Mouse (Mus musculus) liver, embryonic 11.5 days (tissue): Measurements from ENCODE around the gene Coq4. TPM values are rescaled to one million over a fixed set of nuclear protein-coding genes. Genes with fewer than 3 reads are reported as not detected.

ENCODE experiments used
- ATAC-seq: fragments of 200-750 bp; cut with Nextera tagmentation; replicated peaks from 2 replicates; pipeline ENCODE4 v1.8.0; 2017; ENCODE audit warnings: moderate number of reproducible peaks, mild to moderate bottlenecking, moderate TSS enrichment, moderate library complexity; ENCODE audit not compliant: low FRiP score
- DNase-seq: peaks from one replicate; pipeline ENCODE4 v3.0.0-alpha.2; 2017; ENCODE audit warnings: low spot score
- H3K27ac ChIP-seq: fragments of 300-500 bp; sonication (generic); 2 replicates; pipeline ENCODE4 v1.5.1; 2014; ENCODE audit warnings: mild to moderate bottlenecking, low read depth, low read length, control low read depth
- H3K27me3 ChIP-seq: fragments of 300-500 bp; sonication (generic); replicated peaks from 2 replicates; pipeline ENCODE4 v1.6.1; 2014; ENCODE audit warnings: low read length, mixed read lengths; ENCODE audit not compliant: control insufficient read depth, insufficient read depth
- H3K36me3 ChIP-seq: fragments of 300-500 bp; sonication (generic); 2 replicates; pipeline ENCODE4 v1.6.1; 2014; ENCODE audit warnings: mild to moderate bottlenecking, low read length, moderate library complexity, mixed read lengths; ENCODE audit not compliant: control insufficient read depth, insufficient read depth
- H3K4me1 ChIP-seq: fragments of 300-500 bp; sonication (generic); replicated peaks from 2 replicates; pipeline ENCODE4 v1.6.1; 2014; ENCODE audit warnings: low read length, mixed read lengths; ENCODE audit not compliant: control insufficient read depth, insufficient read depth
- H3K4me2 ChIP-seq: fragments of 300-500 bp; sonication (generic); 2 replicates; pipeline ENCODE4 v1.6.1; 2014; ENCODE audit warnings: mild to moderate bottlenecking, control low read depth, moderate library complexity
- H3K4me3 ChIP-seq: fragments of 300-500 bp; sonication (generic); 2 replicates; pipeline ENCODE4 v1.5.1; 2014; ENCODE audit warnings: low read depth, low read length, control low read depth
- H3K9ac ChIP-seq: fragments of 300-500 bp; sonication (generic); 2 replicates; pipeline ENCODE4 v1.6.1; 2014; ENCODE audit warnings: low read depth, low read length, control low read depth
- H3K9me3 ChIP-seq: fragments of 300-500 bp; sonication (generic); 2 replicates; pipeline ENCODE4 v1.6.1; 2016; ENCODE audit warnings: low read length, inconsistent platforms, mixed read lengths; ENCODE audit not compliant: control insufficient read depth
- WGBS: fragments of 180-500 bp; shearing (Covaris S2); extraction: QIAGEN DNeasy Blood & Tissue Kit; methylation state at CpG from one replicate; pipeline ENCODE4 v1.1.7; 2014; 5-methylcytosine and 5-hydroxymethylcytosine counted together
- microRNA-seq: library from miRNA; unstranded; fragments of <30 nt; microRNA quantifications from one replicate; pipeline ENCODE4, GENCODE M21; 2017; ENCODE audit warnings: borderline number of aligned reads
- polyA plus RNA-seq: library from polyadenylated mRNA; unstranded; fragments of >200 nt; fragmentation: Nextera tagmentation; extraction: Ambion mirVana; gene quantifications from 2 replicates; pipeline ENCODE4 v1.2.1, GENCODE M21; 2014

The Coq4 gene
- polyA plus RNA-seq, 1 experiment from 2014 or later, result 36.1 TPM

- 27% methylated on average over 47 of the region's 47 CpGs for WGBS
- Histone ChIP-seq H3K9me3 (no peaks in the 10 kb centered on the region), H3K4me3 (peak overlapping the region; percentile 30), H3K27ac (no peak overlapping the region), H3K9ac (no peak overlapping the region), H3K27me3 (peaks cover 41% of the 10 kb centered on the region), H3K4me2 (peak overlapping the region; percentile 44), H3K4me1 (0 out of 2 replicates have a peak, but pooled peaks cover 2% of the 10 kb centered on the region), H3K36me3 (peaks cover 6% of the 10 kb centered on the region)
- ATAC-seq (no peak), DNase-seq (peak; percentile 43)
Observed at GRCm38 (mm10) chr2:29846061-29846853, 59.0 kb downstream of the Coq4 start.

- peaks cover 41% of the 10 kb centered on the region for H3K27me3 ChIP-seq
- 50% methylated on average over 3 of the region's 3 CpGs for WGBS
- H3K4me1 ChIP-seq, result 0 out of 2 replicates have a peak, but pooled peaks cover 2% of the 10 kb centered on the region
- no peak overlapping the region for H3K4me3 ChIP-seq
- no peak for ATAC-seq
- DNase-seq, result no peak
- no peak overlapping the region for H3K9ac ChIP-seq
- H3K9me3 ChIP-seq, result no peaks in the 10 kb centered on the region
- H3K4me2 ChIP-seq, result no peak overlapping the region
- H3K27ac ChIP-seq, result no peak overlapping the region
- H3K36me3 ChIP-seq, result peaks cover 3% of the 10 kb centered on the region; the same call in 1 of the 2 replicates
Observed at GRCm38 (mm10) chr2:29846911-29847310, 59.6 kb downstream of the Coq4 start.

Small RNA genes within 50 kb of the gene (microRNA-seq; reads per million reads assigned to microRNA genes)
- gene Mir219a-2, result not detected
- gene Mir219b, result not detected

Other genes starting within 250 kb of the Coq4 start
- gene Rapgef1, start 167.8 kb upstream of the Coq4 start, polyA plus RNA-seq, result 15.2 and 16.5 TPM in 2 replicates
- 0.77 and 0.88 TPM in 2 replicates for gene Gm13420, start 35.8 kb upstream of the Coq4 start, polyA plus RNA-seq
- 1.1 TPM in 1 of 2 replicates, not detected in the other for gene Gm13547, start 28.2 kb upstream of the Coq4 start, polyA plus RNA-seq
- gene Trub2, start 1.0 kb downstream of the Coq4 start, polyA plus RNA-seq, result 27.7 and 29.0 TPM in 2 replicates
- 5.2 and 5.3 TPM in 2 replicates for gene Slc27a4, start 15.1 kb downstream of the Coq4 start, polyA plus RNA-seq
- 21.1 TPM in 2 replicates for gene Urm1, start 32.6 kb downstream of the Coq4 start, polyA plus RNA-seq
- 49.0 and 54.3 TPM in 2 replicates for gene Cercam, start 81.7 kb downstream of the Coq4 start, polyA plus RNA-seq
- 81.7 and 83.4 TPM in 2 replicates for gene Odf2, start 101.7 kb downstream of the Coq4 start, polyA plus RNA-seq
- gene Gle1, start 147.9 kb downstream of the Coq4 start, polyA plus RNA-seq, result 58.0 and 62.8 TPM in 2 replicates
- 40.4 and 50.2 TPM in 2 replicates for gene Sptan1, start 178.1 kb downstream of the Coq4 start, polyA plus RNA-seq